Mouse (Mus musculus): ENCODE data around the gene Ifnar1. TPM values are rescaled to one million over a fixed set of nuclear protein-coding genes. Genes with fewer than 3 reads are reported as not detected.
"Not testable (repeated sequence)": the region's sequence is repeated elsewhere in the genome, so short reads cannot be mapped to it uniquely, and the experiment has no call there.

Ifnar1 gene
- polyA plus RNA-seq, 1 experiment from 2014 or later = 18.0 TPM

DNA sequence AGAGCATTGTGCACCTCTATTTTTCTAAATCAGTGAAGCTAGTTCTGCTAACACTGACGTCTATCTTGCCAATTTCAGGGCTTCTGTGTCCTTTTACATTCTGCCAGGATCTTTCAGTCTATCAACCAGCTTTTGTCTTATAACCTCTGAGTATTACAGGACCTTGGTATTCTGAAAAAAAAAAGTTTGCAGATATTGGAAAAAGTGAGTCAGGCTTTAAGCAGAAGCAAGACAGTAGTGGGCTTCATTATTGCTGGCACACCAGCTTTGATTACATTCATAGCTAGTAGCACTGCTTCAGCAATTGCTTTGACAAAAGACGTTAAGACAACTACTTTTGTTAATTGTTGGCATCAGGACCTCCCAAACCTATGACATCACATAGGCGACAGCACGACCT lies 45.8 kb downstream of the Ifnar1 start:
- Histone ChIP-seq H3K4me1 (replicated peaks) (peaks cover 53% of the 10 kb centered on the region), H3K27me3 (peaks cover 12% of the 10 kb centered on the region; the same call in 1 of the 2 replicates)
- H3K9ac ChIP-seq; H3K27ac ChIP-seq; H3K4me2 ChIP-seq; ATAC-seq (ENCODE audit: low read depth); DNase-seq; H3K9me3 ChIP-seq (replicated peaks); H3K4me3 ChIP-seq (replicated peaks); H3K36me3 ChIP-seq: not testable (repeated sequence)
- 81% methylated on average over 4 of the region's 4 CpGs for WGBS (ENCODE audit: insufficient replicate concordance)

DNA sequence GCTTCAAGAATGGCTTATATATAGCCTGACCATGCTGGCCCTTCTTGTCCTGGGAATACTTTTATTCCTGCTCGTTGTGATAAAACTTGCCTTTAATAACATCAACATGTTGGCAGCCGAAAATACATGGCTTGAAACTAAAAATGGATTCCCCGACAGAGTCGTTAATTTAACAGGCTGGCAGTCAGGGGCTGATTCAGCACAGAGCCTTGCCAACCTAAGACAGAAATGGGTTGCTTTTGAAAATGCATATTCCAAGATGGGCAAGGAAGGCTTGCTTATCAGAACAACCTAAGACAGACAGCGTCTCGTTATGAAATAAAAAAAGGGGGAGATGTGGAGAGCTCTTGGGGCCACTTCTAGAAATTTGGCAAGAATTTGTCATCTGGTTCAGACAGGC lies 46.8 kb downstream of the Ifnar1 start:
- H3K9ac ChIP-seq = no peak overlapping the region
- H3K36me3 ChIP-seq = no peaks in the 10 kb centered on the region
- no peak overlapping the region for H3K27ac ChIP-seq
- DNase-seq = no peak
- H3K4me3 ChIP-seq (replicated peaks) = no peak overlapping the region
- H3K4me1 ChIP-seq (replicated peaks) = peaks cover 55% of the 10 kb centered on the region
- H3K27me3 ChIP-seq = peaks cover 12% of the 10 kb centered on the region; the same call in 1 of the 2 replicates
- H3K9me3 ChIP-seq (replicated peaks) = no peaks in the 10 kb centered on the region
- H3K4me2 ChIP-seq = no peak overlapping the region
- WGBS (ENCODE audit: insufficient replicate concordance) = 71% methylated on average over 6 of the region's 6 CpGs
- ATAC-seq (ENCODE audit: low read depth) = no peak

DNA sequence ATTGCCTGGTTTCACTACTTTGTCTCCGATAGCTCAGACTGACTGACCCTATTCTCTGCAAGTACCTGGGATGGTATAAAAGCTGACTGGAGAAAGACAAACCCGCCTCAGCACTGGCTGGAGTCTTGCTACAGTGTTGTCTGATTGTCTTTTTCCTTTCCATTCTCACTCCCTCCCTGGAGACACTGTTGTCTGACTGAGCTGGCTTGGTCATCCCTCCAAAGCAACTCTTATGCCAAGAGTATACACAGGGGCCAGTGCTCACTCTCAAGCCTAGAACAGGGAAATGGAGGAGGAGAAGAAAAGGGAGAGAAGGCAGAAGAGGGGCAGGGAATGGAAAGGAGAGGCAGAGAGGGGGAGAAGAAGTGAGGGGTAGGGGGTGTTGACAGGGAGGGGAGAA lies 47.4 kb downstream of the Ifnar1 start:
- Histone ChIP-seq H3K4me2 (no peak overlapping the region), H3K4me3 (replicated peaks) (no peak overlapping the region), H3K27me3 (peaks cover 12% of the 10 kb centered on the region; the same call in 1 of the 2 replicates), H3K27ac (no peak overlapping the region), H3K4me1 (replicated peaks) (peaks cover 55% of the 10 kb centered on the region), H3K9ac (no peak overlapping the region), H3K9me3 (replicated peaks) (no peaks in the 10 kb centered on the region), H3K36me3 (no peaks in the 10 kb centered on the region)
- no peak for DNase-seq
- ATAC-seq (ENCODE audit: low read depth) = no peak
- 59% methylated on average over 2 of the region's 2 CpGs for WGBS (ENCODE audit: insufficient replicate concordance)

DNA sequence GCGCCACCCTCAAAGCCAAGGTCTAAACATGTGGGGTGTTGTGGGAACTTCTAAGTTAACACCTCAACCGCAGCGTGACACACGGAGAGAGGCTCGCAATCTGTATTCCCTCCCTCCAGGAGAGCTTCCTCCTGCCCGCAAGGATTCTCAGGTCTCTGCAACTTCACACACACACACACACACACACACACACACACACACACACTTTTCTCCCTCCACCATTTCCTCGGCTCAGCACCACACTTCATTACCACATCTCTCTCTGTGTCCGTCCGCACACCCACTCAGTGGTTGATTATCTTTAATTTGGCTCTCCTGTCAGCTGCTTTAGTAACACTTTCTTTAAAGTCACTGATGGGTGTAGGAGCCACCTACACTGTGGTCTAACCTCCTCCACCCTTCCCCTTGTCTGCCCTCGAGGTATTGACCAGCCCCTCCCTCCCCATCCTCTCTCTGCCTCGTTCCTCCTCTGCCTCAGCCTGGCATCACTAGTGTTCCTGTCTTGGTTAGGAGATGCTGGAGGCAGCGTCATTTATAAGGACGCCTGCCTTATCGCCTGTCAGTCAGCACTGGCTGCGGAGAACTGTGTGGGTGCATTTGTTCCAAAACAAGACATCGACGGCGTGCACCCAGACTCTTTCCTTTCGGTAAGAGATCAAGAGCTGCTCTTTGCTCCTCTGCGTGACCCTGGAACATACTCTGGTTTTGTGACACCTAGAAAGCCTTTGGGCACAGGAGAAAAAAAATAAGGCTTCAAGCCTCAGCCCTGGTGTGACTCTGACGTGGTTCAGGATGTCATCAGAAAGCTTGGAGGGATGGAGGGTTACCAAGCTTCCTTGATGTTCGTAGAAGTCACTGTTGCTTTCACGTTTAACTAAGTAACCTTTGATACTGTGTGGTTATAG lies 48.3 kb downstream of the Ifnar1 start:
- H3K9me3 ChIP-seq (replicated peaks) = no peaks in the 10 kb centered on the region
- H3K4me1 ChIP-seq (replicated peaks) = peaks cover 58% of the 10 kb centered on the region
- 41% methylated on average over 23 of the region's 23 CpGs for WGBS (ENCODE audit: insufficient replicate concordance)
- ATAC-seq (ENCODE audit: low read depth) (no peak), DNase-seq (no peak)
- H3K4me2 ChIP-seq = no peak overlapping the region
- H3K4me3 ChIP-seq (replicated peaks) = no peak overlapping the region
- H3K36me3 ChIP-seq = no peaks in the 10 kb centered on the region
- H3K27ac ChIP-seq = no peak overlapping the region
- peaks cover 12% of the 10 kb centered on the region; the same call in 1 of the 2 replicates for H3K27me3 ChIP-seq
- H3K9ac ChIP-seq = no peak overlapping the region

DNA sequence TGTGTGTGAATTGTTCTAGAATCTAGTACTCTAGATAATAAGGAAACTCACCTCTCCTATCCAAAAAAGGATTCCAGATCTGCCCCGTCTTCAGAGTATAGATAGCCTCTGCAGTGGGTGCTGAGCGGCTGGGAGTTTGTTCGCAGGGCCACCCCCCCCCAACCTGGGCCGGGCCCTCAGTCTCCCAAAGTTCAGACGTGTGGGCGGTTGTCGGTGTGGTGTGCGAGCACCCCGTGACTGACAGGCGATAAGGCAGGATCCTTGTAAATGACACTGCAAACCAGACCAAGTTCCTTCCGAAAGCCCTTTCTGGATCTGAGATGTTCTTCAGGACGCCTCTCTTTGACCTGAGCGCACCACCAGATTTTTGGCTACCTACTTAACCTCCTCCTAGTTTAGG lies 49.4 kb downstream of the Ifnar1 start:
- DNase-seq (no peak), ATAC-seq (ENCODE audit: low read depth) (peak; percentile 83)
- no peaks in the 10 kb centered on the region for H3K36me3 ChIP-seq
- no peaks in the 10 kb centered on the region for H3K9me3 ChIP-seq (replicated peaks)
- H3K4me2 ChIP-seq = no peak overlapping the region
- no peak overlapping the region for H3K4me3 ChIP-seq (replicated peaks)
- H3K4me1 ChIP-seq (replicated peaks) = peaks cover 63% of the 10 kb centered on the region
- H3K27me3 ChIP-seq = peaks cover 12% of the 10 kb centered on the region; the same call in 1 of the 2 replicates
- H3K9ac ChIP-seq = no peak overlapping the region
- no peak overlapping the region for H3K27ac ChIP-seq
- WGBS (ENCODE audit: insufficient replicate concordance) = 39% methylated on average over 13 of the region's 13 CpGs

DNA sequence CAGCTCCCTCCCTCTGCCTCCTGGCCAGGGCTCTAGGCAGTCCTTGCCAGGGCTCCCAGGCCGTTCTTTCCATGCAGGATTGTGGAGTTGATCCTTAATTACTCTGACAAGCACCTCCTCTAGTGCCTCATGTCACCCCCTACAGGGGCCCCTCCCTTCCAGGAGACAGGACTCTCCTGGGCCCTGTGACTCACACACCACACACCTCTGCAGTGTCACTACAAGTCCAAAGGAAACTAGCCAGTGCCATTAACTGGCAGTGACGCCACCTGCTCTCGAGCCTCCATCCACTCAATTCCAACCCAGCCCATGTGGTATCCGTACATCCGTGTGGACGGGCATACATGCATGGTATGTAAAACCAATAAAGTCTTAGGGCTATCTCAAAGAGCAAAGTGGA lies 49.9 kb downstream of the Ifnar1 start:
- WGBS (ENCODE audit: insufficient replicate concordance) = 79% methylated on average over 6 of the region's 6 CpGs
- ATAC-seq (ENCODE audit: low read depth) = no peak

DNA sequence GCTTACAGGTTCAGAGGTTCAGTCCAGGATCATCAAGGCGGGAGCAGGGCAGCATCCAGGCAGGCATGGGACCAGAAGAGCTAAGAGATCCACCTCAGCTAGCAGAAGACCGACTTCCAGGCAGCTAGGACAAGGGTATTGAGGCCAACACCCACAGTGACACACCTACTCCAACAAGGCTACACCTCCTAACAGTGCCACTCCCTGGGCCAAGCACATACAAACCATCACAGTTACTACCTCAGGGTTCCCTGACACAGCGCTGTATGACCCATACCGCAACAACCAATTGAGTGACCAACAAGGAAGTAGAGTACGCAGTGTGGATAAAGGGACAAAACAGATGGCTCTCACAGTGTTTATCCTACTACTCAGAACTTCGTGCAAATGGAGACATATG lies 51.3 kb downstream of the Ifnar1 start:
- Histone ChIP-seq H3K27me3 (peaks cover 12% of the 10 kb centered on the region; the same call in 1 of the 2 replicates), H3K36me3 (no peaks in the 10 kb centered on the region), H3K4me1 (replicated peaks) (peaks cover 72% of the 10 kb centered on the region), H3K4me2 (no peak overlapping the region), H3K9me3 (replicated peaks) (no peaks in the 10 kb centered on the region), H3K27ac (no peak overlapping the region), H3K4me3 (replicated peaks) (no peak overlapping the region), H3K9ac (no peak overlapping the region)
- 0 out of 2 replicates have a peak, but pooled peaks have one; percentile 9 for ATAC-seq (ENCODE audit: low read depth)
- 70% methylated on average over 6 of the region's 6 CpGs for WGBS (ENCODE audit: insufficient replicate concordance)
- no peak for DNase-seq

More for the DNA sequence above, 49.9 kb downstream of the Ifnar1 start:
- H3K9ac ChIP-seq = no peak overlapping the region
- no peak for DNase-seq
- no peaks in the 10 kb centered on the region for H3K36me3 ChIP-seq
- H3K4me3 ChIP-seq (replicated peaks) = no peak overlapping the region
- peaks cover 63% of the 10 kb centered on the region for H3K4me1 ChIP-seq (replicated peaks)
- H3K4me2 ChIP-seq = no peak overlapping the region
- no peak overlapping the region for H3K27ac ChIP-seq
- H3K27me3 ChIP-seq = peaks cover 12% of the 10 kb centered on the region; the same call in 1 of the 2 replicates
- no peaks in the 10 kb centered on the region for H3K9me3 ChIP-seq (replicated peaks)

DNA sequence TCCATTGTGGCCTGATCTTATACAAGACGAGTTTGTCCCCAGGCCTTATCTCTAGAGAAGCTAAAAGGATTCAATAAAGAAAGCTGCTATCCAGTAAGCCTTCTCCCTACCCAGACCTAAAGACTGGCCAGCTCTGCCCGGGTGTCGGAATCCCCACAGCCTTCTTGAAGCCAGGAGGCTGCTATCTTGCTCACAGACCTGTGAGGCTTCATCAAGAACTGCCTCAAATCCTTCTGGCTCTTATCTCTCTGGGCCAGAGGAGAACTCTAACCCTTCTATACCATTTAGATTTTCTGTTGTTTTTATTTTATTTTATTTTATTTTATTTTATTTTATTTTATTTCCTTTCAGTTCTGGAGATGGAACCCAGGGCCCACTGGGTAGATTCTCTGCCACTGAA lies 52.0 kb downstream of the Ifnar1 start:
- WGBS (ENCODE audit: insufficient replicate concordance) = 16% methylated on average over 3 of the region's 3 CpGs
- Histone ChIP-seq H3K27me3 (peaks cover 12% of the 10 kb centered on the region; the same call in 1 of the 2 replicates), H3K27ac (peak overlapping the region; percentile 34; the same call in 1 of the 2 replicates), H3K9me3 (replicated peaks) (no peaks in the 10 kb centered on the region), H3K4me3 (replicated peaks) (no peak overlapping the region), H3K4me2 (0 out of 2 replicates have a peak overlapping the region, but pooled peaks have one; percentile 3), H3K36me3 (no peaks in the 10 kb centered on the region), H3K4me1 (replicated peaks) (peaks cover 79% of the 10 kb centered on the region), H3K9ac (no peak overlapping the region)
- peak; percentile 81 for ATAC-seq (ENCODE audit: low read depth)
- peak; percentile 56 for DNase-seq

DNA sequence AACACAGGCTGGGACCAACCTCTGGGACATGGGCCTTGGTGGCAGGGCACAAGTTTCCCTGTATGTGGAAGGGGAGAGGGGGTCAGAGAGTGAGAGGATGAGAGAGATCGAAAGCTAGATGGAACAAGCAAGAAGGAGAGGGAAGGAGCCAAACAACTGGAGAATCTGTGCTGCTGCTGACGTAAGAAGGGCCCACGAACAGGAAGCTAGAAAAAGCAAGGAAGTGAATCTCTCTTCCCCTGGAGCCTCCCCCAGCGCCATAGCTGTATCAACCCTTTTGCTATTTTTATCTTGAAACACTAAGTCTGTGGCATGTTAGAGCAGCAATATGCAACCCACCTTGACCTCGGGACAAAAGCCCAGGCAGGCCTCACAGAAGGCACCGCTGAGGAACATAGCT lies 53.0 kb downstream of the Ifnar1 start:
- H3K4me2 ChIP-seq = no peak overlapping the region
- H3K27me3 ChIP-seq = peaks cover 10% of the 10 kb centered on the region; the same call in 1 of the 2 replicates
- WGBS (ENCODE audit: insufficient replicate concordance) = 46% methylated on average over 6 of the region's 6 CpGs
- H3K27ac ChIP-seq = peak overlapping the region; percentile 15
- DNase-seq (no peak), ATAC-seq (ENCODE audit: low read depth) (no peak)
- H3K9ac ChIP-seq = no peak overlapping the region
- no peaks in the 10 kb centered on the region for H3K36me3 ChIP-seq
- peaks cover 79% of the 10 kb centered on the region for H3K4me1 ChIP-seq (replicated peaks)
- no peak overlapping the region for H3K4me3 ChIP-seq (replicated peaks)
- H3K9me3 ChIP-seq (replicated peaks) = no peaks in the 10 kb centered on the region

DNA sequence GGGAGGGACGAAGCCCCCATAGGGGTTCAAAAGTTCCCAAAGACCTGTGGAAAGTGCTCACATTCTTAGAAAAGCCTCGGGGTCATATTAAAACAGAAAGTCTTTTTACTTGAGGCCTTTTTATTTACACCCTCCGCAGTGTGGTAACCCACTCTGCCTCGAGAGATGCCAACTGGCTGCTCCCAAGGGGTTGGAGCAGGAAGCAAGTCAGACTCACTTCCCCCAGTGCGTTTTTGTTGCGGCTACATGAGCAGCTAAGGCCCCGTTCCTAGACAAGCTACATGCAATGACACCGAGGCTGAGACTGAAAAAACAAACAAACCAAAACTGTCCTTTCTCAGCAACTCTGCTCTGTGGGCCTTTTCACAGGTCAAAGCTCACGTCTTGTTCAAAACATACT lies 53.5 kb downstream of the Ifnar1 start:
- WGBS (ENCODE audit: insufficient replicate concordance) = 54% methylated on average over 9 of the region's 9 CpGs
- H3K4me2 ChIP-seq = no peak overlapping the region
- no peak overlapping the region for H3K4me3 ChIP-seq (replicated peaks)
- DNase-seq (no peak), ATAC-seq (ENCODE audit: low read depth) (no peak)
- no peaks in the 10 kb centered on the region for H3K9me3 ChIP-seq (replicated peaks)
- H3K27me3 ChIP-seq = peaks cover 7% of the 10 kb centered on the region; the same call in 1 of the 2 replicates
- no peak overlapping the region for H3K9ac ChIP-seq
- H3K4me1 ChIP-seq (replicated peaks) = peaks cover 79% of the 10 kb centered on the region
- no peaks in the 10 kb centered on the region for H3K36me3 ChIP-seq
- H3K27ac ChIP-seq = peak overlapping the region; percentile 15

DNA sequence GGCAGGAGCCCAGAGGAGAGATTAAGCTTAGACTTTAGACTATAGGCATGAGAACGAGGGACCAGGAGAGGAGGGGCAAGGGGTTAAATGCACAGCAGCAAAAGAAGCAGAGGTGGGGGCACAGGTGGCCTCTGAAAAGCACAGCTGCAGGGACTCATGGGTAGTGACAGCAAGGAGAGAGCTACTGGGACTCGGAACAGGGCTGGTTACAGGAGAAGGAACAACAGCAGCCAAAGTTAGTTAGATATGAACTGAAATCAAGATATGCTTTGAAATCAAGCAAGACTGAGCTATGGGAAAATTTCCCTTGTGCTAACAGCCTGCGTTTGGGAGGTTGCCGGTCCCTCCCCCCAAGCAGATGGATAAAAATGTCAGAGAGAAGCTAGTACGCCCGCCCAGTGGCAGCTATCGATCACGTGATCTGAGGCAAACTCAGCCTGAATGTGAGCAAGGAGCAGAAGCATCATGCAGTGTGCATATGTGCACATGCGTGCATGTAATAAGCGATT lies 56.6 kb downstream of the Ifnar1 start:
- H3K27ac ChIP-seq = no peak overlapping the region
- peak overlapping the region; percentile 36 for H3K4me2 ChIP-seq
- no peak overlapping the region for H3K9ac ChIP-seq
- H3K4me1 ChIP-seq (replicated peaks) = peaks cover 79% of the 10 kb centered on the region
- no peaks in the 10 kb centered on the region for H3K9me3 ChIP-seq (replicated peaks)
- peak overlapping the region; percentile 10; the same call in 1 of the 2 replicates for H3K4me3 ChIP-seq (replicated peaks)
- DNase-seq (peak; percentile 42), ATAC-seq (ENCODE audit: low read depth) (no peak)
- no peaks in the 10 kb centered on the region for H3K27me3 ChIP-seq
- whole genome bisulfite sequencing (ENCODE audit: insufficient replicate concordance) = 28% methylated on average over 10 of the region's 10 CpGs
- H3K36me3 ChIP-seq = no peaks in the 10 kb centered on the region
